Mouse (Mus musculus): Measurements from ENCODE around the gene Dct. TPM values are rescaled to one million over a fixed set of nuclear protein-coding genes. Genes with fewer than 3 reads are reported as not detected.

Dct gene
- total RNA-seq, 2 experiments from 2014 or later, result 0.11 TPM; not detected in 1

Other genes with a start within 250 kb of the Dct start
- gene Tgds, start 80.5 kb upstream of the Dct start, total RNA-seq (2021), result 10 to 100 TPM; 28.6 to 31.1 TPM
- gene Gpr180, start 84.9 kb upstream of the Dct start, total RNA-seq (2021), result 10 to 100 TPM; 30.7 to 31.3 TPM
- gene Sox21, start 184.8 kb upstream of the Dct start, total RNA-seq (2021), result under 1 TPM; 0.11 to 0.17 TPM
- gene Gm9376, start 214.7 kb upstream of the Dct start, total RNA-seq (2021), result not detected